Mouse (Mus musculus) monocyte, adult 2 months (primary cell): ENCODE measurements around the gene Uck2.
A peak's percentile ranks its signal among the peaks of the same experiment; 100 is the strongest.

ENCODE experiments used
- DNase-seq, 2 experiments: peaks; one replicate each; pipeline ENCODE4 v3.0.0; 2022; ENCODE audit warnings: low spot score in 2 of 2, low read depth in 1 of 2

Gene Uck2

GRCm38 (mm10) chr1:167256724-167257302 is 28.3 kb downstream of the Uck2 start:
- DNase-seq = no peak

DNA sequence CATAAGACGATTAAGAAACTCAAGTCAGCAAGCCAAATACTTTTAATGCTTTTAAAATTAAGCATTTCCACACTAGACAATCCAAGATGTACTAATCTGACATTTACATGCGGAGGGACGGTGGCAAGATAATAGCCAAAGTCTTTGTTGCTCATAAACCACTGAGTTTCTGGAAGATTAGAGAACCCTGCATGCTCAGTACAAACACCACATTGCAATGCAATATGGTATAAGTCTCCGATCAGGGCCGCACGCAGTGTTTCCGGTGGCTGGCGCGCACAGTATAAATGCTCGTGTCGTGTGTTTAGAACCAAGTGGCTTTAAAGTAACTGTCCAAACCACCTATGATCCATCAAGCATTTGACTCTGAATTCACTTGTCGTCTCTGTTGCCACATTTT is 31.5 kb downstream of the Uck2 start:
- no peak for DNase-seq

- no peak for DNase-seq
Observed at GRCm38 (mm10) chr1:167249881-167250280, 35.2 kb downstream of the Uck2 start.

DNA sequence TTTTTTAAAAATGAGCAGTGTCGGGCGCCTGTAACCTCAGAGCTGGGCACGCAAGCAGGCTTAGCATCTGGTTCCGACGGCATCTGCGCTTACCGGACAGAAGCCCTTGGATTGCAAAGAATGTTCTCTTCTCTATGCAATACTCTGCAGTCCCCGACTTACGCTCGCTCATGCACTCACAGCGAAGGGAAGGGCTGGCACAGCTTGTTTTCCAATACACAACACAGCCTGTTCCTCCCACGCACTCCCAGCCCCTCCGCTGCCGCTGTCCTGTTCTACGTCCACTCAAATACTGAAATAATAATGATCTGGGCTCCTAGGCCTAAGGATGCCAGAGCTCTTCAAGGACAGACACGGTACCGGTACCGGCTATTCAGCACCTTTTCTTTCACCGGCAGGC is 35.9 kb downstream of the Uck2 start:
- no peak for DNase-seq

- no peak for DNase-seq
Observed at GRCm38 (mm10) chr1:167247886-167248285, 37.2 kb downstream of the Uck2 start.

- peak; percentile 70 to 71 for DNase-seq
Observed at GRCm38 (mm10) chr1:167246976-167247375, 38.1 kb downstream of the Uck2 start.

GRCm38 (mm10) chr1:167246275-167246674 is 38.8 kb downstream of the Uck2 start:
- DNase-seq = no peak

DNA sequence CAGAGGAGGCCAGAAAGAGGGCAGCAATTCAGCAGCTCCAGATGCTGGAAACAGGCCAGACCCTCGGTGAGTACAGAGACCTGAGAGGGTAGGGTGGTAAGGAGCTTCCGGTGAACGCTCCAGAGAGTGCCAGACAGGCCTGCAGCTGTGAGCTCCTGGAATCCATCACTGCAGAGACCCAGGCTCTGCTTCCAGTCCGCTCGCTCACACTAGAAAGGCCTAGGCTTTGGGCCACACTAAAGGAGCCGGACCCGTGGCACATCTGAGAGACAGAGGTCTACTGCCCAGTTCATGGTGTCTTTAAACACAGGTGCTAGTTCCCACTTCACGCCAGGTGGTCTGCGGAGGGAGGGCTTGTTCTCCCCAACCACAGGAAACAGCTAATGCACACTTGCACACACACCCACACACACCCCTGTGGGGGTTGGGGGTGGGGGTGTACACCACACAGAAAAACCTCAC is 39.9 kb downstream of the Uck2 start:
- no peak for DNase-seq

DNA sequence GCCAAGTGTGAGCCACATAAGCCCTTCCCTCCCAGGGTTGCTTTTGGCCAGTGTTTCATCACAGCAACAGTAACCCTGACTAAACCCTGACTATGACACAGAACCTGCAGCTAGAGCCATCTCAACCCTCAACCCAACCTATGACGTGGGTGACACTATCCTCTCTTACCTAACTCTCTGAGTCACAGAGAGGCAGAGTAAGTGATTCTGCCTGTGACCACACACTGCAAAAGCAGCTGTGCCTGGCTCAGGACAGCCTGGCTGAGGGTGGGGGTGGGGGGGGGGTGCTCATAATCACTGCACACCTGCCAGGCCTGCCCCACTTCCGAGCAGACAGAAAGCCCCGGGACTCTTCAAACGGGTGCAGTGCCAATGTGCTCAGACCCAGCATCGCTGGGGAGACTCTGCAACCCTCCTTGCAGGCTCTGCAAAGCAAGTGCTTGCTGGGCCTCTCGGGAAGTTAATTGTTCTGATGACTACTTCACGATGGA is 42.9 kb downstream of the Uck2 start:
- DNase-seq = peak; percentile 16 to 70

DNA sequence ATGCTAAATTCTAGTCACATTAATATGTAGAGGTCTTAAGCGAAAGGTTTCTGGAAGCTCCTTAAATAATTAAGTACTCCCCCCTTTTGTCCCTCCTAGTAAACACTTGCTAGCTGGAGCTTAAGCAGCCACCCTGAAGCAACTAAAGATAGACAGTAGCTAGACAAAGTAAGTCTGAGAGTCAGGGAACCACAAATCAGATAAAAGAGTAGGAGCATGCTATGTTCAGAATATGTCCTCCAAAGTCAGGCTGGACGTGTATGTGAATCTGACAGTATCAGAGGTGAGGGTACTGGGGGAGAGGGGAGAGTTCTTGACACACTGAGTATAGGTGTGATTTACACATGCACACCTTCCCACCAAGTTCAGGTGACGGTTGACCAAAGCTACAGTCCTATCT is 43.6 kb downstream of the Uck2 start:
- DNase-seq = no peak

DNA sequence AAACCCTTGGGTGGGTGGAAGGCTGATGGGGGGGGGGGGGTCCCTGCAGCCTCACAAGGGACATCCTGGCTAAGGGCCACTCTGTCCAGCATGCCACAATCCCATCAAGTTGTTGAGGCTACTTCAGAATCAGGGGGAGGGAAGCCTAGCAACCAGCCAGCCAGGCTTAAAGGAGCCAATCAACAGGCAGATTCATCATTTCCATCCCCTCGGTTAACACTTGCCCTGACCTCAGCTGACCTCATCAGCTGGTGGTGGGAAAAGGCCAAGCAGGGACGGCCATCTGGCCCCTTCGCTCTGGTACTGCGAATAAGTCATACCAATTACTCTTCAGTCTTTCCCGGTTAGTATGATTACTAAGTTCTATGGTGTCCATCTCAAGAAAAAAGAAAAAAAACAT is 44.8 kb downstream of the Uck2 start:
- DNase-seq = no peak

DNA sequence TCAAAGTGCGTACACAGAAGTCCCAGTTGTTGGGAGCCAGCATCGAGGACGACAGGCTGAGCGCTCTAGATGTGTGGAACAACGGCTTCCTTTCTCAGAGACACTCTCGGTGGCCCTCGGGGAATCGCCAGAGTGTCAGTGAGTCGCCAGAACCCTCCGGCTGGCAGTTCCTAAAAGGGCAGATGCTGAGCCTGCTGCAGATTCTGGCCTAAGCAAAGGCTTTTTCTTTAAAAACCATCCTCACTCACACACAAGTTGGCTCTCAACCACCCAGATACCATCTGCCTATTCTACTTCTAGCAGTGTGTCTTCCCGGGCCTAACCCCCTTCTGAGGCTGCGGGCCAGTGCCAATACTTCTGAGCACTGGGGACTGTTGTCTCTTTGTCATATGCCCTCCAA is 45.2 kb downstream of the Uck2 start:
- no peak for DNase-seq

DNA sequence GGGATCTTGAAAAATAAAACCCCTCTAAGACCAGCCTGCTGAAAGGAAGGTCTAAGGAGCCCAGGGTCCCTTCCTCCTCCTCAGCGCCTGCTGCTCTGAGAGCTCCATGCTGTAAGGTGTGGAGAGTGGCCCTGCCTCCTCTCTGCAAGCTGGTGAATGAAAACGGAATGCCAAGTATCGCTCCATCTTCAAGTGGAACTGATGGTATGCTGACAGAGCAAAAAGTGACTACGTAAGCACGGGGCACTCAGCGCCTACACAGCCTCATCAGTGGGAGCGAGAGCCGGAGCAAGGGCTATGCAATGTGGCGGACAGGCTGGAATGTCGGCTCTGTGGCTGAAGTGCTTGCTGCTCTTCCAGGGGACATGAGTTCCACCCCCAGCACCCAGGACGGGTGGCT is 47.3 kb downstream of the Uck2 start:
- no peak for DNase-seq

DNA sequence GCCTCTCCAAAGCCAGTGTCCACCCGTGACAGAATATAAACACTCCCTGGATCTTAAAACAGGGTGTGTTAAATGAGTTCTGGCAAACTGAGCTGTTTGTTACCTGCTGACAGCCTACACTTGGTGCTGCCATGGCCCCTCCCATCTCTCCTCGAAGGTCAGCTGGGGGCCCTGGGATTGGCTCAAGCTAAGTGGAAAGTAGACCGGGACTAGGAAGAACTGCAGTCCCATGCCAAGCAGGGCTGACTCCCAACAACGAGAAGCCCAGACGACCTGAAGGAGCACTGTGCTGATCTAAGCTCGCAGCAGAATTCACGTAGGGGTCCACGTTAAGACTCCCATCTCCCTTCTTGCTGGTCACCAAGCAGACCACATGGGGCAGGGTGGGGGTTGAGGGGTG is 48.3 kb downstream of the Uck2 start:
- DNase-seq = no peak

GRCm38 (mm10) chr1:167234344-167234743 is 50.8 kb downstream of the Uck2 start:
- no peak for DNase-seq

GRCm38 (mm10) chr1:167232918-167233317 is 52.2 kb downstream of the Uck2 start:
- DNase-seq = no peak

DNA sequence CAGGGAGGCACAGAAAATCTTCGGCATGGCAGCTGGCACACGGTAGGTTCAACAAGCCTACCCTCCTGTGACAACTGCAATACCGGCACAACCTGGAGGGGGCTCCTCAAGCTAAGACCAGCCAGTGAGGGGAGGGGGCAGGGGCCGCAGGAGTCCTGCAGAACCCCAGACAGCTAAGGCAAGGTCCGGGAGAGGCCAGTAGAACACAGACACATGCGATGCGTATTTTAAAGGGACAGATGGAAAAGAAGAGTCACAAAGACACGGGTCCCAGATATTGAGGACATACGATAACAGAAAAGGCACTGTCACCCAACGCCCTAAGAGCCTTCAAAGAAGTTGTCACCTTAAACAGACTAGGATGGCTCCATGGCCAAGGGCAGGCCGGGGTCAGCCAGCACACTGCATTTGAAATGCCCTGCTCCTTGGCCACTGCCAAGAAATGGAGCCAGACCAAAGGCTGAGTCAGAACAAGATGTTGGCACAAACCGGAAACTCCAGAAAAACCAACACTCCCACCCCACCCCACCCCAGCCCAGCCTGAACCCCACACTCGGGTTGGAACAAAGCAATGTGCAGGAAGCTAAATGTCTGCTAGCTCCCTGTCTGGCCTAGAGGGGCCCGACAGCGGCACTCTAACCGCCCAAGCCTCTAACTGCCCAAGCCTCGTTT is 53.4 kb downstream of the Uck2 start:
- no peak for DNase-seq

- DNase-seq = no peak
Observed at GRCm38 (mm10) chr1:167230930-167231611, 54.0 kb downstream of the Uck2 start.

- DNase-seq = no peak
Observed at GRCm38 (mm10) chr1:167222382-167223010, 62.6 kb downstream of the Uck2 start.

GRCm38 (mm10) chr1:167220303-167221174 is 64.6 kb downstream of the Uck2 start:
- peak in 1 of 2 experiments; percentile 64 for DNase-seq

- DNase-seq = no peak
Observed at GRCm38 (mm10) chr1:167215460-167215859, 69.7 kb downstream of the Uck2 start.
